Mouse (Mus musculus) cerebellum, adult 9-11 months (tissue): ENCODE results near the gene Nol10.
"Not testable (repeated sequence)": the region's sequence is repeated elsewhere in the genome, so short reads cannot be mapped to it uniquely, and the experiment has no call there.

Experiments used
- DNase-seq: peaks from one replicate; pipeline ENCODE4 v3.0.0; 2022

The Nol10 gene

GRCm38 (mm10) chr12:17464550-17464949 is 116.3 kb downstream of the Nol10 start:
- DNase-seq, result not testable (repeated sequence)

- no peak for DNase-seq
Observed at GRCm38 (mm10) chr12:17466791-17467190, 118.5 kb downstream of the Nol10 start.

GRCm38 (mm10) chr12:17468359-17468758 is 120.1 kb downstream of the Nol10 start:
- DNase-seq, result no peak

- no peak for DNase-seq
Observed at GRCm38 (mm10) chr12:17469869-17470268, 121.6 kb downstream of the Nol10 start.

- DNase-seq, result not testable (repeated sequence)
Observed at GRCm38 (mm10) chr12:17470528-17470927, 122.3 kb downstream of the Nol10 start.

- DNase-seq, result peak; percentile 9
Observed at GRCm38 (mm10) chr12:17471405-17471804, 123.1 kb downstream of the Nol10 start.

GRCm38 (mm10) chr12:17473128-17473527 is 124.9 kb downstream of the Nol10 start:
- DNase-seq, result no peak

GRCm38 (mm10) chr12:17473862-17474261 is 125.6 kb downstream of the Nol10 start:
- no peak for DNase-seq

- DNase-seq, result no peak
Observed at GRCm38 (mm10) chr12:17474681-17475080, 126.4 kb downstream of the Nol10 start.

GRCm38 (mm10) chr12:17475146-17475545 is 126.9 kb downstream of the Nol10 start:
- DNase-seq, result no peak

GRCm38 (mm10) chr12:17478196-17478595 is 129.9 kb downstream of the Nol10 start:
- DNase-seq, result no peak

- DNase-seq, result no peak
Observed at GRCm38 (mm10) chr12:17478856-17479255, 130.6 kb downstream of the Nol10 start.
